Mouse (Mus musculus) ovary, postnatal 10 days (tissue): ENCODE measurements around the gene Gm21860.
"Not testable (repeated sequence)": the region's sequence is repeated elsewhere in the genome, so short reads cannot be mapped to it uniquely, and the experiment has no call there.

Experiments used
- DNase-seq: peaks from one replicate; pipeline ENCODE4 v3.0.0; 2022; ENCODE audit warnings: low spot score

Gm21860 gene

DNA sequence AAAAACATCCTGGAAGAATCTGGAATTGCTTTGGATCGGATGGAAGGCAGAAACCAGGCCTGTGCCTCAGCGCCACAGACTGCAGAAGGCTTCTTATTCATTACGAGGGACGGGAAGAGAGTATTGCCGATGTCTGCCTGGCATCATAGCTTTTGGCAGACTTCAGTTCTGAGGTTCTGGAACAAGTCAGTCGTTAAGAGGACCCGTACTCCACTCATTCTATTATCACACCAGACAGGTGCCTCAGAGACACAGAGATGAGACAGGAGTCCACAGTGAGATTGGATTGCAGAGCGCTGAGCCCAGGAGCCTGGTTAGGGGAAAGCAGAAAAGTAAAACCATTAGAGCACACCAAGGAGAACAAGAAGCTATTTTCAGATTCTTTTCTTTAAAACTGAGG lies at the start of gene Gm21860:
Gene Gm21860 (minus strand): TSS at position 101 of the 400 bp plus-strand sequence.
- DNase-seq, result not testable (repeated sequence)

DNA sequence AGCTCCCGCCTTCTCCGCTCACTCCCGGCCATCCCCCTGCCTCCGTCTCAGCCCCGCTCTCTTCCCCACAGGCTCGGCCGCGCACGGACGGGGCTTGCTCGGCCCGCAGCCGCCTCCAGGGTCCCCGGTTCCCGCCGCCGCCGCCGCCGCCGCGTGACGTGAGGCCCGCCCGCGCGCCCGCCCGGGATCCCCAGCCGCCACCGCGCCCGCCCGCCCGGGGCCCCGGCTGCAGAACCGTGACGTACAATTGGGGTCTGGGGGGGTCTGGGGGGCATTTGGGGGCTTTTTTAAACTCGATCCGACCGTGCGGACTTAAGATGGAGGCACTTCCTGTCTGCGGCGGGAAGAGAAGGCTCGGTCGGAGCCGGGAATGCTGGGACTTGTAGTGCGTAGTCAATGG lies 29.8 kb upstream of the Gm21860 start, which contains the start of gene Gm47283:
Gene Gm47283 (plus strand): TSS at position 301 of the 400 bp plus-strand sequence.
- not testable (repeated sequence) for DNase-seq

DNA sequence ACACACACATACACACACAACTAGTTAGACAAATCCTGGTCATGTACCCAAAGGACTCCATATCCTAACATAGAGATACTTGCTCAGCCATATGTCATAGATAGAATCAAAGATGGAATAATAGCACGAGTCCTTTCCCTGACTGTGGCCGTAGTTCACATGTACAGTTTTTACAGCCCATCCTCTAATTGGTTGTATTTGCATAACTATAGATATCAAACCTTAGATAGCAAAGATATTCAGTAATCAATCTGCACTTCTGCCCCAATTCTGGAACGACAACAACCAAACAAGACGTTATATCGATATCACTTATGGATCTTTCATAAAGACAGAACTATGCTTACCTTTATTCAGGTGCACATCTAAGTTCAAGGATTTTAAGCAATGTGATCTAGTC lies 9.4 kb downstream of the Gm21860 start:
- DNase-seq, result not testable (repeated sequence)

DNA sequence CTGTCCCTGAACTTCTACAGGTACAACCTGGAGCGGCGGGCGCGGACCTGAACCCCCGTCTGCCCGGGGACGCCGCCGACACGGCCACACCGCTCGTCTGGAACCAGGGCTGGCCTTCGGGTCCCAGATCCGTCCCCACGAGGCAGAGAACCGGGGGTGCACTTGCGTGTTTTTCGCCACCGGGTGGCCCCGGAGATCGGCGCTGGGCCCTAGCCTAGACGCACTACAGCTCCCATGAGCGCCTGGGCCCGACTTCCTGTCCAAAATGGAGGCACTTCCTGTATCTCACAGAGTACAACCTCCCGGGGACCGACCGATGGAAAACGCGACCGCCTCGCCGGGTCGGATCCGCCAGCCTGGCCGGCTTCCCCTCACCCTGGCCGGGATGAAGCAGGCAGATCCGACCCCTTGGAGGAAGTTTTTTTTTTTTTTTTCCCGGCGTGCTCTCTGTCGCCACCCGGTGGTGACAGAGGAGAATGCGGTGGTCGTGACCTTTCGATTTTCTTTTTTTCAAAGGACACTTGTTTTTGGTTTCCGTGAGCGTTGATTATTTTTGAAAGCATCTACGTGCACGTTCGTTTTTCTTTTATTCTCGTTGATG lies 10.1 kb downstream of the Gm21860 start:
- DNase-seq, result peak; percentile 69

DNA sequence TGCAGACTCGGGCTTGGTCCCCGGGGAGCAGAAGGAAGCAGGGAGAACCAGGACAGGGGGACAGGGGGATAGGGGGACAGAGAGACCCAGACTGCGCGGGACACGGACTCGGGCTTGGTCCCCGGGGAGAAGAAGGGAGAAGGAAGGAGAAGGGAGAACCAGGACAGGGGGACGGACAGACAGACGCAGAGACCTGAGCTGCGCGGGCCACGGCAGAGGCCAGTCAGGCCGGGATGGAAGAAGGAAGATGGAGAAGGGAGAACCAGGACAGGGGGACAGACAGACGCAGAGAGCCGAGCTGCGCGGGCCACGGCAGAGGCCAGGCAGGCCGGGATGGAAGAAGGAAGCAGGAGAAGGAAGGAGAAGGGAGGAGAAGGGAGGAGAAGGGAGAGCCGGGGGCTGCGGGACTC lies 10.8 kb downstream of the Gm21860 start:
- no peak for DNase-seq

DNA sequence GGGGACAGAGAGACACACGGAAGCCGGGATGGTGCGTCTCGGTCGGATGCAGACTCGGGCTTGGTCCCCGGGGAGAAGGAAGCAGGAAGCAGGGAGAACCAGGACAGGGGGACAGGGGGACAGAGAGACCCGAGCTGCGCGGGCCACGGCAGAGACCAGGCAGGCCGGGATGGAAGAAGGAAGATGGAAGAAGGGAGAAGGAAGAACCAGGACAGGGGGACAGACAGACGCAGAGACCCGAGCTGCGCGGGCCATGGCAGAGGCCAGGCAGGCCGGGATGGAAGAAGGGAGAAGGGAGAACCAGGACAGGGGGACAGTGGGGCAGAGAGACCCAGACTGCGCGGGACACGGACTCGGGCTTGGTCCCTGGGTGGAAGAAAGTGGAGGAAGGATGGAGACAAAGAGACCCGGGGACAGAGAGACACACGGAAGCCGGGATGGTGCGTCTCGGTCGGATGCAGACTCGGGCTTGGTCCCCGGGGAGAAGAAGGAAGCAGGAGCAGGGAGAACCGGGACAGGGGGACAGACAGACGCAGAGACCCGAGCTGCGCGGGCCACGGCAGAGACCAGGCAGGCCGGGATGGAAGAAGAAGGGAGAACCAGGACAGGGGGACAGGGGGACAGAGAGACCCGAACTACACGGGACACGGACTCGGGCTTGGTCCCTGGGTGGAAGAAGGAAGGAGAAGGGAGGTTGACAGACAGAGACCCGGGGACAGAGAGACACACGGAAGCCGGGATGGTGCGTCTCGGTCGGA lies 11.4 kb downstream of the Gm21860 start:
- DNase-seq, result not testable (repeated sequence)

DNA sequence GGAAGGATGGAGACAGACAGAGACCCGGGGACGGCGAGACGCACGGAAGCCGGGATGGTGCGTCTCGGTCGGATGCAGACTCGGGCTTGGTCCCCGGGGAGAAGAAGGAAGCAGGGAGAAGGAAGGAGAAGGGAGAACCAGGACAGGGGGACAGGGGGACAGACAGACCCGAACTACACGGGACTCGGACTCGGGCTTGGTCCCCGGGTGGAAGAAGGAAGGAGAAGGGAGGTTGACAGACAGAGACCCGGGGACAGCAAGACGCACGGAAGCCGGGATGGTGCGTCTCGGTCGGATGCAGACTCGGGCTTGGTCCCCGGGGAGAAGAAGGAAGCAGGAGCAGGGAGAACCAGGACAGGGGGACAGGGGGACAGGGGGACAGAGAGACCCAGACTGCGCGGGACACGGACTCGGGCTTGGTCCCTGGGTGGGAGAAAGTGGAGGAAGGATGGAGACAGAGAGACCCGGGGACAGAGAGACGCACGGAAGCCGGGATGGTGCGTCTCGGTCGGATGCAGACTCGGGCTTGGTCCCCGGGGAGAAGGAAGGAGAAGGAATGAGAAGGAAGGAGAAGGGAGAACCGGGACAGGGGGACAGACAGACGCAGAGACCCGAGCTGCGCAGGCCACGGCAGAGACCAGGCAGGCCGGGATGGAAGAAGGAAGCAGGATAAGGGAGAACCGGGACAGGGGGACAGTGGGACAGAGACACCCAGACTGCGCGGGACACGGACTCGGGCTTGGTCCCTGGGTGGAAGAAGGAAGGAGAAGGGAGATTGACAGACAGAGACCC lies 12.2 kb downstream of the Gm21860 start:
- not testable (repeated sequence) for DNase-seq

DNA sequence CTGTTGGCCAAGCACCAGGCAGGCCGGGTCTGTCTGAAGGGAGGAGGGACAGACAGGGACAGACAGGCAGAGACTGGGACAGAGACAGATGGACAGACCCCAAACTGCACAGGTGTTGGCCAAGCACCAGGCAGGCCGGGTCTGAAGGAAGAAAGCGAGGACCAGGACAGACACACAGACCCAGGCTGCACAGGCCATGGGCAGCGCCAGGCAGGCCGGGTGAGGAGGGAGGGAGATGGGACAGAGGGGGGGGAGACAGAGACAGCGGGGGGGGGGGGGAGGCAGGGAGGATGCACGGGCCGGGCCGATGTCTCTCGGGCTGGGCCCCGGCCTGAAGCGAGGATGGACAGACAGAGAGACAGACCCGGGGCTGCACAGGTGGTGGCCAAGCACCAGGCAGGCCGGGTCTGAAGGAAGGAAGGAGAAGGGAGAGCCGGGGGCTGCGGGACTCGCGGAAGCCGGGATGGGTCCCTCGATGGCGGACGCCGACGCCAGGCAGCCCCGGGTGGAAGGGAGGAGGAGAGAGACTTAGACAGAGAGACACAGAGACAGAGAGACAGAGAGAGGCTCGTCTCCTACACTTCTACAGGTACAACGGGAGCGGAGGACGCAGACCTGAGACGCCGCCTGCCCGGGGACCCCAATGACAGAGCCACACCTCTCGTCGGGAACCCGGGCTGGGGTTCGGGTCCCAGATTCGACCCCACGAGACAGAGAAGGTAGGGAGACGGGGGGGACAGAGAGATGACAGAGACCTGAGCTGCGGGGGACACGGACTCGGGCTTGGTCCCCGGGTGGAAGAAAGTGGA lies 13.0 kb downstream of the Gm21860 start:
- not testable (repeated sequence) for DNase-seq

DNA sequence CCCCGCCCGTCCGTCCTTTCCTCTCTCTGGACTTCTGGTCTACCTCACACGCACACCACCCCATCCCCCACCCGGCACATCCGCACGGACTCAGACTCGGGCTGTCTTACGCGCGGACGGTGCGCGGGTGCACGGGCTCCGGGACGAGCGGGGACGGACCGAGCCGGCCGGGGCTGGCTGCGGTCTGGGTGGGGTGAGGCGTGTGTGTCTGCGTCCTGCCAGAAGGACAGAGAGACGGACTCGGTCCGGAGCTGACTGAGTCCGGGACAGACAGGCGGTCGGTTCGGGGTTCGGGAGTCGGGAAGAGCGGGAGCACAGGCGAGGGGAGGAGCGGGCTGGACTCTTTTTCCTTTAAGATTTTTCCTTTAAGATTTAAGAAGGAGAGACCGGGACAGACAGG lies 13.6 kb downstream of the Gm21860 start:
- DNase-seq, result not testable (repeated sequence)

DNA sequence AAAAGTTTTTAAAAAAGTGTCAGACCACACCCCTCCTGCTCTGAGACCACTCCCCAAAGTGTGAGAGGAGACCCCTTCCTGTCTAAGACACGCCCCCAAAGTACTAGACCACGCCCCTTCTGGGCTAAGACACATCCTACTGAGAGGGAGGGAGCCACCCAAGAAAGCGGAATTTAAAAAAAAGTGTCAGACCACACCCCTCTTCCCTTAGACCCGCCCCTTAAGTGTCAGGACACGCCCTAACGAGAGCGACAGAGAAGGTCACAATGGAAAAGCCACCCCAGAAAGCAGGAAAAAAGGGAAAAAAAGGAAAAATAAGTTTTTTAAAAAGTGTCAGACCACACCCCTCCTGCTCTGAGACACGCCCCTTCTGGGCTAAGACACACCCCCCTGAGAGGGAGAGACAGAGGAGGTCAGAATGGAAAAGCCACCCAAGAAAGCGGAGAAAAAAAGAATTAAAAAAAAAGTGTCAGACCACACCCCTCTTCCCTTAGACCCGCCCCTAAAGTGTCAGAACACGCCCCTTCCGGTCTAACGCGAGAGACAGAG lies 14.5 kb downstream of the Gm21860 start:
- peak; percentile 23 for DNase-seq

DNA sequence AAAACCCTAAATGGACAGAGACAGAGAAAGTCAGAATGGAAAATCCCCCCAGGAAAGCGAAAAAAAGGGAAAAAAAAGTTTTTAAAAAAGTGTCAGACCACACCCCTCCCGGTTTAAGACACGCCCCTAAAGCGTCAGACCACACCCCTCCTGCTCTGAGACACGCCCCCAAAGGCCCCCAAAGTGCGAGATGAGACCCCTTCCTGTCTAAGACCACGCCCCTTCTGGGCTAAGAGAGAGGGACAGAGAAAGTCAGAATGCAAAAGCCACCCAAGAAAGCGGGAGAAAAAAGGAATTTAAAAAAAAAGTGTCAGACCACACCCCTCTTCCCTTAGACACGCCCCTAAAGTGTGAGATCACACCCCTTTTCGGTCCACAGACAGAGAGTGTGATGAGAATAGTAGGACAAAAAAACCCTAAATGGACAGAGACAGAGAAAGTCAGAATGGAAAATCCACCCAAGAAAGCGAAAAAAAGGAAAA lies 15.0 kb downstream of the Gm21860 start:
- DNase-seq, result not testable (repeated sequence)

DNA sequence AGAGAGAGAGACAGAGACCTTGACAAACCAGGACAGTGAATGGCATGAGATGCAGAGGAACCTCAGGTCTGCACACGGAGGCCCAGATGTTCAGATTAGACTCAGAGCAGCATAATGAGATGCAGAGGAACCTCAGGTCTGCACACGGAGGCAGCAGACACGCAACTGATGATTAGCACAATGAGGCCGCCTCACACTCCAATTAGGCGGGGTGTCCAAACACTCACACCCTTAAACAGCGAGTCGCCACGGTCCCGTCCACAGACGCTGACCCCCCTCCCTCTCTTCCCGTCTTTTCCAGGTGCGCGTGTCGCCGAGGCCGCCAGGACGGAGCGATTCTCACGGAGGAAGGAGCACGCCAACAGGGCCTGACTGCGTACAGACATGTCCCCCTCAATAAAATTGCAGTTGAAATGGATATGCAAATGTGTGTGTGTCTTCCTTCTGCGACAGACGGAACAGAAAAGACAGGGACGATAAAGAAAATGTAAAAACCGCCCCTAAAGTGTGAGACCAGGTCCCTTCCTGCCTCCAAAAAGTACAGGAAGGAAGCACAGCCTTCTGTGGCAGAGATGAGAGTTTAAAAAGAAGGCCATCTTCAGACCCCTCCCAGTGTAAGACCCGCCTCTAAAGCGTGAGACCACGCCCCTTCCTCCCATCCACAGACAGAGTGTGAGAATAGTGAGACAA lies 15.6 kb downstream of the Gm21860 start:
- DNase-seq, result peak; percentile 24

DNA sequence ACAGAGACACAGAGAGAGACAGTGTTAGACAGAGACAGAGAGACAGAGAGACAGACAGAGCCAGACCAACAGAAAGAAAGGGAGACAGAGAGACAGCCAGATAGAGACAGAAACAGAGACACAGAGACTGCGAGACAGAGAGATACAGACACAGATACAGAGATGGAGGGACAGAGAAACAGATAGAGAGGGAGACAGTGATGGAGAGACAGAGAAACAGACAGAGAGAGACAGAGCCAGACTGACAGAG lies 16.3 kb downstream of the Gm21860 start:
- DNase-seq, result no peak

DNA sequence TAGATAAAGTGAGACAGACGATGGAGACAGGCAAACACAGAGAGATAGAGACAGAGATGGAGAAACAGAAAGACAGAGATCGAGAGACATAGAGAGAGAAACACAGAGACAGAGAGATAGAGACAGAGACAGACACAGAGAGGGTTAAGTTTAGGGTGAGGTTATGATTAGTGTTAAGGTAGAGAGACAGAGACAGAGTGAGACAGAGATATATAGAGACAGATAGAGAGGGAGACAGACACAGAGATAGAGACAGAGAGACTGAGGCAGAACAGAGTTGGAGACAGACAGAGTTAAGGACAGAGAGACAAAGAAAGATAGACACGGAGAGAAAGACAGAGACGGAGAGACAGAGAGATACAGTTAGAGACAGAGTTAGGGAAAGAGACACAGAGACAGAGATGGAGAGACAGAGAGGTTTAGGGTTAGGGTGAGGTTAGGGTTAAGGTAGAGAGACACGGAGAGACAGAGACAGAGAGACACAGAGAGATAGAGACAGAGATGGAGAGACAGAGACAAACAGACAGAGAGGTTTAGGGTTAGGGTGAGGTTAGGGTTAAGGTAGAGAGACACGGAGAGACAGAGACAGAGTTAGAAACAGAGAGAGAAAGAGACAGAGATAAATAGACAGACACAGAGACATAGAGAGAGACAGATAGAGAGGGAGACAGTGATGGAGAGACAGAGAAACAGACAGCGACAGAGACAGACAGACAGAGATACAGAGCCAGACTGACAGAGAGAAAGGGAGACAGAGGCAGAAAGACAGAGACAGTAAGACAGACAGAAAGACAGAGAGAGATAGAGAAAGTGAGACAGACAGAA lies 16.8 kb downstream of the Gm21860 start:
- DNase-seq, result no peak

DNA sequence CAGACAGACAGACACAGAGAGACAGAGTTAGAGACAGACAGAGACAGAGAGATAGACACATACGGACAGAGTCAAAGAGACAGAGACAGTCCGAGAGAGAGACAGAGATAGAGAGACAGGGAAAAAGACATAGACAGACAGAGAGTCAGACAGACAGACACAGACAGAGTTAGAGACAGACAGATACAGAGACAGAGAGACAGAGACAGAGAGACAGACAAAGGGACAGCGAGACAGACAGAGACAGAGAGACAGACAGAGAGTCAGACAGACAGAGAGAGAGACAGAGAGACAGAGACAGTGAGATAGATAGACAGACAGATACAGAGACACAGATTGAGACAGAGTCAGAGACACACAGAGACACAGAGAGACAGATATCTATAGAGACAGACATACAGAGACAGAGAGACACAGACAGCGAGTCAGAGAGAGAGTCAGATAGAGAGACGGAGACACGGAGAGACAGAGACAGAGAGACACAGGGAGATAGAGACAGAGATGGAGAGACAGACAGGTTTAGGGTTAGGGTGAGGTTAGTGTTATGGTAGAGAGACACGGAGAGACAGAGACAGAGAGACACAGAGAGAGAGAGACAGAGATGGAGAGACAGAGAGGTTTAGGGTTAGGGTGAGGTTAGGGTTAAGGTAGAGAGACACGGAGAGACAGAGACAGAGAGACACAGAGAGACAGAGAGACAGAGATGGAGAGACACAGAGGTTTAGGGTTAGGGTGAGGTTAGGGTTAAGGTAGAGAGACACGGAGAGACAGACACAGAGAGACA lies 18.2 kb downstream of the Gm21860 start:
- DNase-seq, result not testable (repeated sequence)

DNA sequence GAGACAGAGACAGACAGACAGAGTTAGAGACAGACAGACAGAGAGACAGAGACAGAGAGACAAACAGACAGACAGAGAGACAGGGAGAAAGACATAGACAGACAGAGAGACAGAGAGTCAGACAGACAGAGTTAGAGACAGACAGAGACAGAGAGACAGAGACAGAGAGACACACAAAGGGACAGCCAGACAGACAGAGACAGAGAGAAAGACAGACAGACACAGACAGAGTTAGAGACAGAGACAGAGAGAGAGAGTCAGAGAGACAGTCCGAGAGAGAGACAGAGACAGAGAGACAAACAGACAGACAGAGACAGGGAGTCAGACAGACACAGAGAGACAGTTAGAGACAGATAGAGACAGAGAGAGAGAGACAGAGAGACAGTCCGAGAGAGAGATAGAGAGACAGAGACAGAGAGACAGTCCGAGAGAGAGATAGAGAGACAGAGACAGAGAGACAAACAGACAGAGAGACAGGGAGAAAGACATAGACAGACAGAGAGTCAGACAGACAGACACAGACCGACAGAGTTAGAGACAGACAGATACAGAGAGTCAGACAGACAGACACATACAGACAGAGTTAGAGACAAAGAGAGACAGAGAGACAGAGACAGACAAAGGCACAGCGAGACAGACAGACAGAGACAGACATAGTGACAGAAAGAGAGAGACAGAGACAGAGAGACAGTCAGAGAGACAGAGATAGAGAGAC lies 19.3 kb downstream of the Gm21860 start:
- DNase-seq, result not testable (repeated sequence)

DNA sequence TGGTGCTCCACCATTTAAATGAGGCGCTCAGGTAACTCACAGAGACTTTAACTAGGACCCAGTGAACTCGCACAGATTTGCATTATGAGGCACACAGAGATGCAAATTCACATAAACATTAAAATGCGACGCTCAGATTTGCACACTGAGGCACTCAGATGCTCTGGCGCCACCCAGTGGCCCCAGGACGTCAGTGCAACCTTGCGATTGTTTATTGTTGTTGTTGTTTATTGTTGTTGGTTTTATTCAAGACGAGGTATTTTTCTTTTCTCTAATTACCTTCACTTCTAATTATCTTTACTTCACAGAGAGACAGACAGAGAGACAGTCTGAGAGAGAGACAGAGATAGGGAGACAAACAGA lies 20.3 kb downstream of the Gm21860 start:
- DNase-seq, result not testable (repeated sequence)

DNA sequence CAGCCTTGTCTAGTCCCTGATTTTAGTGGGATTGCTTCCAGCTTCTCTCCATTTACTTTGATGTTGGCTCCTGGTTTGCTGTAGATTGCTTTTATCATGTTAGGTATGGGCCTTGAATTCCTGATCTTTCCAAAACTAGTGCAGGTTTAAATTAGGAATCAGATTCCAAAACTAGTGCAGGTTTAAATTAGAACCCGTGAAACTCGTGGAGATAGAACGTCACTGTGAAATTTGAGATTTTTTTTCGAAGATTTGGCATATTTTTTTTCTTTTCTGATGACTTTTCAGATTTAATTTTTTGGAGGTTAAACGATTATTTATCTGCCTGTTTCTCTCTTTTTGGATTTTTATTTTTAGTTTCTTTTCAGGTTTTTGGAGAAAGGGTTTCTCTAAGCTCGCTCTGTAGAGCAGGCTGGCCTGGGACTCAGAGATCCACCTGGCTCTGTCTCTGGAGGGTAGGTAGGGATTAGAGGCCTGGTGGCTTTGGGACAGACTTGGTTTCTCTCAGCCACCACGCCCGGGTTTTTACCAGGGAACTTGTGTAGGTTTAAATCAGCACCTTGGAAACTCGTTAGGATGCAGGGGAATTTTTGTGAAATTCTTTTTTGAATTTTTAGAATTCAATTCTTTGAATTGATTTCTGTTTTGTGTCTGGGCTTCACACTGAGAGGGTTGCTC lies 20.8 kb downstream of the Gm21860 start:
- DNase-seq, result not testable (repeated sequence)
